Mouse (Mus musculus) C2C12 (cell line): ENCODE data around the gene Mapt. TPM values are rescaled to one million over a fixed set of nuclear protein-coding genes. Genes with fewer than 3 reads are reported as not detected.
A peak's percentile ranks its signal among the peaks of the same experiment; 100 is the strongest.
"Not testable (repeated sequence)": the region's sequence is repeated elsewhere in the genome, so short reads cannot be mapped to it uniquely, and the experiment has no call there.

Experiments
- H3K27me3 ChIP-seq: one replicate; pipeline ENCODE4 v1.6.1; 2011; ENCODE audit not compliant: control insufficient read depth, insufficient read depth, insufficient read length
- H3K36me3 ChIP-seq: one replicate; pipeline ENCODE4 v1.6.1; 2011; ENCODE audit not compliant: control insufficient read depth, insufficient read depth
- H3K4me3 ChIP-seq: one replicate; pipeline ENCODE4 v1.5.1; 2011; ENCODE audit warnings: mild to moderate bottlenecking, control low read depth; ENCODE audit not compliant: poor library complexity, insufficient read depth, severe bottlenecking
- H3K79me2 ChIP-seq: one replicate; pipeline ENCODE4 v1.6.1; 2011; ENCODE audit not compliant: control insufficient read depth, insufficient read depth
- H3K79me3 ChIP-seq: one replicate; pipeline ENCODE4 v1.6.1; 2011; ENCODE audit warnings: low read depth, control low read depth
- H3ac ChIP-seq: one replicate; pipeline ENCODE3; 2011; ENCODE audit warnings: low read depth; ENCODE audit not compliant: control insufficient read depth, insufficient read length
- CEBPB ChIP-seq: IDR thresholded peaks from one replicate; pipeline ENCODE4 v1.6.1; 2011; ENCODE audit warnings: low read depth, mild to moderate bottlenecking, control low read depth, moderate library complexity
- CTCF ChIP-seq: IDR thresholded peaks from one replicate; pipeline ENCODE4 v1.5.1; 2011; ENCODE audit not compliant: control insufficient read depth, insufficient read depth, insufficient read length
- FOSL1 ChIP-seq: IDR thresholded peaks from one replicate; pipeline ENCODE4 v1.8.0; 2011; ENCODE audit warnings: mild to moderate bottlenecking, low read length; ENCODE audit not compliant: poor library complexity, insufficient read depth, severe bottlenecking
- MAX ChIP-seq: IDR thresholded peaks from one replicate; pipeline ENCODE4 v1.6.1; 2011; ENCODE audit warnings: mild to moderate bottlenecking, control low read depth
- MYOD1 ChIP-seq: IDR thresholded peaks from one replicate; pipeline ENCODE4 v1.6.1; 2011; ENCODE audit warnings: low read depth; ENCODE audit not compliant: control insufficient read depth, insufficient read length
- MYOG ChIP-seq: IDR thresholded peaks from one replicate; pipeline ENCODE4 v1.6.1; 2011; ENCODE audit not compliant: control insufficient read depth, insufficient read length; ENCODE audit errors: extremely low read depth
- USF1 ChIP-seq: IDR thresholded peaks from one replicate; pipeline ENCODE4 v1.6.1; 2011; ENCODE audit warnings: low read depth, mild to moderate bottlenecking, control low read depth, moderate library complexity
- polyA plus RNA-seq: library from polyadenylated mRNA; unstranded; fragments of >200 nt; fragmentation: generic; extraction: Trizol; gene quantifications from one replicate; pipeline ENCODE4 v1.2.1, GENCODE M21; 2012; ENCODE audit warnings: missing spikeins

Mapt gene
- polyA plus RNA-seq, 1 experiment, result 2.6 TPM

DNA sequence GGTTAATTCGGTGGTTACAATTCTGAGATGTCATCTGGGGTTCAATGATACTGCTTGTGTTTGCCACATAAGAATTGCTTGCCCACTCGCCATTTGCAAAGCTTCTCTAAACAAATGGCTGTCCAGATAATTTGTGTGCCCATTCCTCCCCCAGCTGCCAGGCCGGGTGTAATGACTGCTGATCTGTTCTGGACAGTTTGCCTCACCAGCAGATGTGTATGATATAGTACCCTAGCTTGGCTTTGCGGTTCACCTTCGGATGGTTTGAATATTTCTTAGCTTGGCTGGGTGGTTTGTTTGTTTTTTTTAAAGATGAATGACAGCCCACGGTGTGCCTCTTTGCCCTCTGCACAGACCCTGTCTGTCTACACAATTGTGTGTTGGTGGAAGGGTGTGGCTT lies 3.5 kb downstream of the Mapt start:
- Histone ChIP-seq H3K79me3 (no peaks in the 10 kb centered on the region), H3K36me3 (no peaks in the 10 kb centered on the region), H3K27me3 (no peaks in the 10 kb centered on the region), H3ac (no peak overlapping the region), H3K4me3 (no peak overlapping the region), H3K79me2 (no peaks in the 10 kb centered on the region)
- peak; percentile 76 for TF ChIP-seq MYOD1
- no peak for TF ChIP-seq CTCF

DNA sequence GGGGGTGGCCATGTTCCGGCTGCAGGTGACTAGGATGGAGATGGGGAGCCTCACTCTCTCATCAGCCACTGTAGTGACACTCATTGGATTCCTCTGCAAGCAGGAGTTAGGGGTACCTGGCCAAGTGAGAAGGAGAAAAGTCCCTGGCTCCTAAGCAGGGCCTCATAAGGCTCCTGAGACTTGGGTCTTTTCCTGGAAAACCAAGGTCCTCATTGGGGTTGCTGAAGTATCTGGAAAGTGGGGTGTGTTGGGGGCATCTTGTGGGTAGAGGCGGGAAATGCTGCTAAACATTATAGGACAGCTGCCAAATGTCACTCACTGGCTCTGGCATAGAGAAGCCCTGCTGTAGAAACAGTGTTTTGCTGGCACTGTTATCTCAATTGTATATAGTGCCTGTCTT lies 4.7 kb downstream of the Mapt start:
- Histone ChIP-seq H3K4me3 (no peak overlapping the region), H3K36me3 (no peaks in the 10 kb centered on the region), H3K27me3 (no peaks in the 10 kb centered on the region), H3K79me3 (no peaks in the 10 kb centered on the region), H3ac (no peak overlapping the region), H3K79me2 (no peaks in the 10 kb centered on the region)
- TF ChIP-seq CTCF, result no peak
- TF ChIP-seq USF1, result no peak
- TF ChIP-seq FOSL1, result no peak
- TF ChIP-seq MYOD1, result no peak
- no peak for TF ChIP-seq MYOG
- TF ChIP-seq CEBPB, result no peak
- TF ChIP-seq MAX, result no peak

DNA sequence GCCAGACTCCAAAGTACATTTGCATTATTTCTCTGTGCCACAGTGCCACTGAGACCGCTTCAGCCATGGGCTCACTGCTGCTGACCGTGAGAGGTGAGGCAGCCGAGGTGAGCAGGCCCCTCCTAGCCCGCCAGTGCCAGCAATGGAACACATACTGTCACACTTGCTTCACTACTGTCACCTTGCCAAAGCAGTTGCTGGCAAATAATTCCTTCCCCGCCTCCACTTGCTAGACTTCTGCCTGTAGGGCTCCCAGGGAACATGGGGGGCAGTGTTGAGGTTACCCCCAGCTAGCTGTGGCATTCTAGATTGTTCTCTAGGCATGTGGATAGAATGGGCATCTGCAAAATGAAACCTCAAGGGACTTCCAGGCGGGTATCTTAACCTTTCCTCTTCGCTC lies 6.0 kb downstream of the Mapt start:
- H3K27me3 ChIP-seq, result no peaks in the 10 kb centered on the region
- no peak overlapping the region for H3K4me3 ChIP-seq
- H3K36me3 ChIP-seq, result no peaks in the 10 kb centered on the region
- no peaks in the 10 kb centered on the region for H3K79me3 ChIP-seq
- TF ChIP-seq CEBPB (no peak), MAX (no peak), MYOG (no peak), USF1 (no peak), CTCF (no peak)
- H3K79me2 ChIP-seq, result no peaks in the 10 kb centered on the region
- no peak overlapping the region for H3ac ChIP-seq

DNA sequence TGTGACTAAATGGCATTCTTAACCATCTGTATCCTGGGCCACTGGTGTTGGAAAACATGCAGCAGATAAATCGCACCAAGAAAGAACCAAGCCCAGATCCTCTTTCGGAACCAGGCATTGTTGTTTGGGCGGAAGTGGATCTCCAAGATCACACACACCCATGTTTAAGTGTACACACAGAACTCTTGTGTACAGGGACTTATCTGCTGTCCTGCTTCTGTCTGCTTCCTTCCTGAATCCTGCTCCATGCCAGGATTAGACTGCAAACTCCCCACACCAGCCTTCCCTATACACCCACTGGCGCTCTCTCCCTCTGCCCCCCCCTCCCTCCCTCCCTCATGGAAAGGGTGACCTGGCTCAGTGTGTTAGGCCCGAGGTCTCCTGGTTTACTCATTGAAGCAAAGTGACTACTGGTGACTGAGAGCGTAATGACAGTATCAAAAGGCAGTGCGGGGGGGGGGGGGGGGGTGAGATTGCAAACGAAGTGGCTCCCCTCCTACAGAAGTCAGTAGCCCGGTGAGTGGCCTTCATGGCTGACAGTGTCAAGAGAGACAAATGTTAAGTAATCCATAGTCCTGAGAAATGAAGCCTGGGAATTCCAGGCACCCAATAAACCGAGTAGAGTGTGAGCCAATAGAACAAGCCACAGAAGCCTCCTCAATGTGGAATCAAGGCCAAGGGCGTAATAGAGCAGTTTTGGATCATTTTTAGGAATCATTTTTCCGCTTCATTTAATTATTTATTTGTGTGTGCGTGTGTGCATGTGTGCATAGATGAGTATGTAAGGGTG lies 7.0 kb downstream of the Mapt start:
- H3ac ChIP-seq, result no peak overlapping the region
- no peak overlapping the region for H3K4me3 ChIP-seq
- no peaks in the 10 kb centered on the region for H3K79me3 ChIP-seq
- no peaks in the 10 kb centered on the region for H3K36me3 ChIP-seq
- H3K27me3 ChIP-seq, result no peaks in the 10 kb centered on the region
- TF ChIP-seq CEBPB, result no peak
- no peaks in the 10 kb centered on the region for H3K79me2 ChIP-seq

DNA sequence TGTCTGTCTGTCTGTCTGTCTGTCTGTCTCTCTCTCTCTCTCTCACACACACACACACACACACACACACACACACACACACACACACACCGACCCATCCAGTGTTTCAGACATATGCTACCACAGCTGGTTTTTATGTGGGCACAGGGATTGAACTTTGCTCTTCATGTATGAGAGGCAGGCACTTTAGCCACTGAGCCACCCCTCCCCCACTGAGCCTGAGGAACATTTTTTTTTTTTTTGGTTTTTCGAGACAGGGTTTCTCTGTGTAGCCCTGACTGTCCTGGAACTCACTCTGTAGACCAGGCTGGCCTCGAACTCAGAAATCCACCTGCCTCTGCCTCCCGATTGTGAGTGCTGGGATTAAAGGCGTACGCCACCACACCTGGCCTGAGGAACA lies 14.3 kb downstream of the Mapt start:
- not testable (repeated sequence) for H3K79me2 ChIP-seq, H3K27me3 ChIP-seq, H3K4me3 ChIP-seq, H3ac ChIP-seq, H3K79me3 ChIP-seq, H3K36me3 ChIP-seq

DNA sequence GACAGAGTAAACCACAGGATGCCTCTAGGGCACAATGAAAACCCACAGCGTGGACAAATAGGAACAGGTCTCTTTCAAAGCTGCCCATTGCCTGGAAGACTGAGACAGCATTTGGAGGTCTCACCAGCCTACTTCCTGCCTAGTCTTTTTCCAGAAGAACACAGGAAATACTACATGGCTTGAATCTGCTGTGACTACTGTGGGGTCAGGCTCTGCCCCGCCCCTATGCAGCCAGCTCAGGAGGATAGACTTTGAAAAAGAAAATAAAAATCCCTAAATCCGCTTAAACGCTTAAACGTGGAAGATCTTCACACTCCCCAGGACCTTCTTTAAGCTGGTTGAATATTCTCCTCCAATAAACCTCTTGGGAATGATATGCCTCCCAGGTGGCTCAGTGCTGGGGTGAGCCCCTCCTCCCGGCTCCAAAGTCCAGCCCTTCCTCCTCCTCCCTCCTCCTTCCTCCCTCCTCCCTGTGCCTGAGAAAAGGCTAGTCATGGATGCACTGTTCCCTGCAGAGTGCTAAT lies 15.0 kb downstream of the Mapt start:
- no peaks in the 10 kb centered on the region for H3K27me3 ChIP-seq
- H3K79me3 ChIP-seq, result no peaks in the 10 kb centered on the region
- no peaks in the 10 kb centered on the region for H3K79me2 ChIP-seq
- H3K36me3 ChIP-seq, result no peaks in the 10 kb centered on the region
- no peak for TF ChIP-seq CTCF
- no peak for TF ChIP-seq MYOD1
- TF ChIP-seq MYOG, result no peak
- no peak for TF ChIP-seq MAX
- no peak for TF ChIP-seq CEBPB
- TF ChIP-seq FOSL1, result no peak
- TF ChIP-seq USF1, result no peak
- no peak overlapping the region for H3ac ChIP-seq
- no peak overlapping the region for H3K4me3 ChIP-seq
